Mouse (Mus musculus): ENCODE results near the gene Fam168b. TPM values are rescaled to one million over a fixed set of nuclear protein-coding genes. Genes with fewer than 3 reads are reported as not detected.

Gene Fam168b
- polyA plus RNA-seq, 1 experiment from 2014 or later: 62.4 TPM

DNA sequence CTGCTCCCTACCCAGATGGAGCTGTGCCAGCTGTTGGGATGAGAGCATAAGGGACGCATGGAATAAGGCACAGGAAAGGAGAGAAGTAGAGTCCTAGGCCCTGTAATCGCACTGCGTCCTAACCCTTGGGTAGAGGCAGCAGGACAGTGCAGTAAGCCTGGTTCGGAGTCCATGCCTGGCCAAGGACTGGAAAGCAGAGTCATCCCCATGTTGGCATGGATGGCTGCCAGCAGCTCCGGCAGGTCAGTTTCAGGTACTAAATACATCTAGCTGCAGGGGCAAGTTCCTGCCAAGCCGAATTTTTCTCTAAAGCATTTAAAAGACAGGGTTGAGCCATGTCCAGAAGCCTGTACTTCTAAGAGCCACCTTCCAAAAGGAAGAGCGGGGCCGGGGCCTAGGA is 34.4 kb downstream of the Fam168b start:
- no peaks in the 10 kb centered on the region for H3K27me3 ChIP-seq (replicated peaks)
- peaks cover 13% of the 10 kb centered on the region; the same call in 1 of the 2 replicates for H3K36me3 ChIP-seq
- no peaks in the 10 kb centered on the region for H3K9me3 ChIP-seq
- no peak overlapping the region for H3K27ac ChIP-seq
- 0 out of 2 replicates have a peak, but pooled peaks cover 3% of the 10 kb centered on the region for H3K4me1 ChIP-seq
- 89% methylated on average over 8 of the region's 8 CpGs for WGBS
- ATAC-seq (ENCODE audit: insufficient read depth, low FRiP score, low read depth): no peak
- no peak overlapping the region for H3K9ac ChIP-seq
- no peak overlapping the region for H3K4me3 ChIP-seq (replicated peaks)
- no peak overlapping the region for H3K4me2 ChIP-seq

DNA sequence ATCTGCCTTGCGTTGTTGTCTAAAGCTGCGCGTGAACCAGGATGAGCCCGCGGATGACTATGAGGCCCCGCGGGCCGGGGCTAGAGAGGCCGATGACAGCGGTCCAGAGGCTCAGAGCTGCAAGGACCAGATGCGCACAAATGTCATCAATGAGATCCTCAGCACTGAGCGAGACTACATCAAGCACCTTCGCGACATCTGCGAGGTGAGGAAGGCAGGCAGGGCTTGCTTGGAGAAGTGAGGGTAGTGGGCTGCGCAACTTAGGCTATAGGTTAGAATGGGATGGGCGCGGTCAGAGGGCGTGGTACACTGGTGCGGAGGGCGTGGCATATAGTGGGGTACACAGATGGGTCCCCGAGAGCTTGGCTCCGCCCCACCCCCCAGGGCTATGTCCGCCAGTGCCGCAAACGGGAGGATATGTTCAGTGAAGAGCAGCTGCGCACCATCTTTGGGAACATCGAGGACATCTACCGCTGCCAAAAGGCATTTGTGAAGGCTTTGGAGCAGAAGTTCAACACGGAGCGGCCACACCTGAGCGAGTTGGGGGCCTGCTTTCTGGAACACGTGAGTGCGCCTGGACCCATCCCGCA is 36.8 kb downstream of the Fam168b start:
- Histone ChIP-seq H3K36me3 (no peaks in the 10 kb centered on the region), H3K4me1 (peaks cover 16% of the 10 kb centered on the region), H3K9ac (no peak overlapping the region), H3K4me3 (replicated peaks) (no peak overlapping the region), H3K9me3 (no peaks in the 10 kb centered on the region), H3K4me2 (no peak overlapping the region), H3K27me3 (replicated peaks) (no peaks in the 10 kb centered on the region), H3K27ac (no peak overlapping the region)
- no peak for ATAC-seq (ENCODE audit: insufficient read depth, low FRiP score, low read depth)
- 28% methylated on average over 35 of the region's 35 CpGs for WGBS

GRCm38 (mm10) chr1:34804863-34805262 is 38.0 kb downstream of the Fam168b start:
- Histone ChIP-seq H3K36me3 (no peaks in the 10 kb centered on the region), H3K4me2 (no peak overlapping the region), H3K4me1 (peaks cover 16% of the 10 kb centered on the region), H3K27ac (no peak overlapping the region), H3K9ac (no peak overlapping the region), H3K4me3 (replicated peaks) (no peak overlapping the region), H3K27me3 (replicated peaks) (no peaks in the 10 kb centered on the region), H3K9me3 (no peaks in the 10 kb centered on the region)
- no peak for ATAC-seq (ENCODE audit: insufficient read depth, low FRiP score, low read depth)
- 88% methylated on average over 7 of the region's 7 CpGs for WGBS

DNA sequence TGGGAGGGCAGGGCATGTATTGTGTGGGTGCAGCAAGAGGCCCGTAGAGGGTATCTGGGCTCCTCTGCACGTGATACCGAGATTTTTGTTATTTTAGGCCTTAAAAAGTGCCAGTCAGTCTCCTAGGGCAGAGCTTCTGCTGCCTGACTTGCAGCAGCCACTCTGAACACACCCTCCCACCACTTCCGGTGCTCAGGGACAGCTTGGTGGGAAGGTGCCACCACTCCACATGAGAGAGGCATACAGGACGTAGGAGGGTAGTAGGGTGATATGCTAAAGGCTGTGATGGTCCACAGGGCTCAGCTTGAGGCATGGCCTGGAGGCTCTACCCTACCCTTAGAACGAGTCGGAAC is 40.6 kb downstream of the Fam168b start:
- Histone ChIP-seq H3K27me3 (replicated peaks) (no peaks in the 10 kb centered on the region), H3K4me3 (replicated peaks) (peak overlapping the region; percentile 71), H3K9ac (no peak overlapping the region), H3K9me3 (no peaks in the 10 kb centered on the region), H3K4me2 (peak overlapping the region; percentile 97), H3K36me3 (no peaks in the 10 kb centered on the region), H3K4me1 (peaks cover 16% of the 10 kb centered on the region), H3K27ac (no peak overlapping the region)
- 29% methylated on average over 7 of the region's 7 CpGs for WGBS
- peak; percentile 28; the same call in 1 of the 2 replicates for ATAC-seq (ENCODE audit: insufficient read depth, low FRiP score, low read depth)

- under 1% methylated on average over 46 of the region's 47 CpGs for WGBS
- H3K27ac ChIP-seq: no peak overlapping the region
Observed at GRCm38 (mm10) chr1:34801616-34802289, 41.1 kb downstream of the Fam168b start.

DNA sequence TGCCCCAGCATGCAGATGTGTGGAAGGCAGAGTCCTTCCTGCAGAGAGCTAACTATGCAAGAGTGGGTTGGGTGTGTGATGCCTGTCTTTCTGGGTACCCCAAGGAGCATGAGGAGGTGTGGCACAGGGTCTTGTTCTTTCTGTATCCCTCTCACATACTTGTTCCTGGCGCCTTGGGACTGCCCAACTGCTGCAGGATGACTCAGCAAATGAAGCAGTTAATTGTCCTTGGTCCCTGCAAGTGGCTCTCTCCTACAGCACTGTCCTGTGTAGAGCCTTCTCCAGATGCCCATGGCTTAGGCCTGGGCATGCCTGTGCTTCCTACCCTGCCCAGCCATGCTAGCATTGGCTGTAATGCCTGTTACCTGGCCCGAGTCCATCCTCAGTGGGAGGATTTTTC is 43.7 kb downstream of the Fam168b start:
- WGBS: 66% methylated on average over 2 of the region's 2 CpGs
- no peaks in the 10 kb centered on the region for H3K27me3 ChIP-seq (replicated peaks)
- H3K4me3 ChIP-seq (replicated peaks): no peak overlapping the region
- H3K4me1 ChIP-seq: peaks cover 13% of the 10 kb centered on the region
- H3K9me3 ChIP-seq: no peaks in the 10 kb centered on the region
- no peak overlapping the region for H3K4me2 ChIP-seq
- H3K27ac ChIP-seq: no peak overlapping the region
- no peaks in the 10 kb centered on the region for H3K36me3 ChIP-seq
- no peak for ATAC-seq (ENCODE audit: insufficient read depth, low FRiP score, low read depth)
- H3K9ac ChIP-seq: no peak overlapping the region

More at GRCm38 (mm10) chr1:34801616-34802289, 41.1 kb downstream of the Fam168b start:
- no peaks in the 10 kb centered on the region for H3K27me3 ChIP-seq (replicated peaks)
- peak overlapping the region; percentile 97 for H3K4me2 ChIP-seq
- peak overlapping the region; percentile 71 for H3K4me3 ChIP-seq (replicated peaks)
- H3K9ac ChIP-seq: peak overlapping the region; percentile 61; the same call in 1 of the 2 replicates
- peak; percentile 84 for ATAC-seq (ENCODE audit: insufficient read depth, low FRiP score, low read depth)
- no peaks in the 10 kb centered on the region for H3K9me3 ChIP-seq
- H3K36me3 ChIP-seq: no peaks in the 10 kb centered on the region
- H3K4me1 ChIP-seq: peaks cover 13% of the 10 kb centered on the region

DNA sequence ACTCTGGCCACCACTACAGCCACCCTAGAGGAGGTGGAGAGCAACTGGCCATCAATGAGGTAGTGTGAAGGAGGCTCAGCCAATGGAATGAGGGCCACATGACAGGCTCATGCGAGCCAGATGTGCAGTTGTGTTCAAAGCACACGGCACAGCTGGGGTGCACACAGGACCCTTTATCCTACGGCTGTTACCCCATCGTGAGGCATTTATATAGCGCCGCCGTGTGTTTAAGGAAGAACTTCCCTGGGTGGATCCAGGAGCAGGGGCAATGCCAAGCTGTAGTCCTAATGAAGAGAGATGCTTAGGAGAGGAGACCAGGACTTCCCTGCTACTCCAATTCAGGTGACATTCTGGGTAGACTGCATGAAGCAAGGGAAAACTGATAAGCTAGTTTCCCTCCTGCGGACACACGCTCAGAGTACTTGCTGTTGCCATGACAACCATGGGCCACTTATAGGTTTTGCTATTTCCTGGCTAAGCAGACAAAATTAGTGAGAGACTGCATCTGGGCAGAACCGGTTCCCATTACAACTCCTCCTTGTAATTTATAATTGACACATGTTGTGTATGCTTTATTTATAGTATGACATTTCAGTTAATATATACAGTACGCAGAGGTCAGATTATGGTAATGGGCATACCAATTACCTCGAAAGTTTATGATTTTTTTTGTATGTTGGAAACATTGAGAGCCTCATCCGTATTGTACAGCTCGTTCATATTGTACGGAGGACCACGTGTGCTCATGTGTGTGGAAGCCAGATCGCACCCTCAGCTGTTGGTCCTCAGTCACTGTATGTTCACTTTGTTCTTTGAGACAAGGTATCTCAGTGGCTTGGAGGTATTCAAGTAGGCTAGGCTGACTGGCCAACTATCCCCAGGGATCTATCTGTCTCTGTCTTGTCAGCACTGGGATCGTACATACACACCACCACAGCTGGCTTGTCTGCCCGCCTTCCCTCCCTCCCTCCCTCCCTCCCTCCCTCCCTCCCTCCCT is 49.3 kb downstream of the Fam168b start:
- H3K9me3 ChIP-seq: no peaks in the 10 kb centered on the region
- H3K4me2 ChIP-seq: no peak overlapping the region
- H3K4me1 ChIP-seq: no peaks in the 10 kb centered on the region
- ATAC-seq (ENCODE audit: insufficient read depth, low FRiP score, low read depth): no peak
- no peak overlapping the region for H3K27ac ChIP-seq
- no peaks in the 10 kb centered on the region for H3K27me3 ChIP-seq (replicated peaks)
- no peak overlapping the region for H3K9ac ChIP-seq
- H3K4me3 ChIP-seq (replicated peaks): no peak overlapping the region
- 55% methylated on average over 19 of the region's 19 CpGs for WGBS
- no peaks in the 10 kb centered on the region for H3K36me3 ChIP-seq

GRCm38 (mm10) chr1:34783538-34784161 is 59.2 kb downstream of the Fam168b start:
- H3K27me3 ChIP-seq (replicated peaks): no peaks in the 10 kb centered on the region
- no peak overlapping the region for H3K27ac ChIP-seq
- H3K36me3 ChIP-seq: no peaks in the 10 kb centered on the region
- H3K4me3 ChIP-seq (replicated peaks): no peak overlapping the region
- peak; percentile 58; the same call in 1 of the 2 replicates for ATAC-seq (ENCODE audit: insufficient read depth, low FRiP score, low read depth)
- H3K4me1 ChIP-seq: no peaks in the 10 kb centered on the region
- whole genome bisulfite sequencing: 25% methylated on average over 6 of the region's 6 CpGs
- H3K4me2 ChIP-seq: no peak overlapping the region
- no peak overlapping the region for H3K9ac ChIP-seq
- H3K9me3 ChIP-seq: no peaks in the 10 kb centered on the region

- ATAC-seq (ENCODE audit: insufficient read depth, low FRiP score, low read depth): no peak
- H3K27ac ChIP-seq: no peak overlapping the region
- no peak overlapping the region for H3K4me2 ChIP-seq
- H3K9me3 ChIP-seq: no peaks in the 10 kb centered on the region
- no peaks in the 10 kb centered on the region for H3K27me3 ChIP-seq (replicated peaks)
- WGBS: 85% methylated on average over 3 of the region's 3 CpGs
- no peaks in the 10 kb centered on the region for H3K4me1 ChIP-seq
- no peak overlapping the region for H3K4me3 ChIP-seq (replicated peaks)
- H3K36me3 ChIP-seq: no peaks in the 10 kb centered on the region
- no peak overlapping the region for H3K9ac ChIP-seq
Observed at GRCm38 (mm10) chr1:34775870-34776269, 67.0 kb downstream of the Fam168b start.

DNA sequence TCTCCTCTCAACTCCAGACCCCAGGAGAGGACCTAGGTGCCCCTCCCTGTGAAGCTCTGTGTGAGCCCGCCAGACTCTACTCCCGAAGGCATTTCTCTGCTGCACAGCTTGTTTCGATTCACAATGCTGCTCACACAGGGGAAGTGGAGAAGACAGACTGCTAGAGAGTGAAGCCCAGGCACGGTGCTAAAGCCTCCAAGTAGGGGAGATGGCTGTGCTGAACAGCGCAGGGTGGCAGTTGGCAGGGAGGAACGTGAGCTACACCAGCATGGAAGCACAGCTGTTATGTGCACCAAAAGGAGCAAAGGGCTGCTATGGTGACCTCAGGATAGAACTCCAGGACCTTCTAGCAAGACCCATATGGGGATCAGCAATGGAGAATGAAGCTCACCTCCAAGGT is 74.0 kb downstream of the Fam168b start:
- Histone ChIP-seq H3K27ac (no peak overlapping the region), H3K4me3 (replicated peaks) (no peak overlapping the region), H3K9ac (no peak overlapping the region), H3K4me2 (no peak overlapping the region), H3K36me3 (no peaks in the 10 kb centered on the region), H3K4me1 (no peaks in the 10 kb centered on the region), H3K9me3 (no peaks in the 10 kb centered on the region), H3K27me3 (replicated peaks) (no peaks in the 10 kb centered on the region)
- 67% methylated on average over 6 of the region's 6 CpGs for WGBS
- no peak for ATAC-seq (ENCODE audit: insufficient read depth, low FRiP score, low read depth)

DNA sequence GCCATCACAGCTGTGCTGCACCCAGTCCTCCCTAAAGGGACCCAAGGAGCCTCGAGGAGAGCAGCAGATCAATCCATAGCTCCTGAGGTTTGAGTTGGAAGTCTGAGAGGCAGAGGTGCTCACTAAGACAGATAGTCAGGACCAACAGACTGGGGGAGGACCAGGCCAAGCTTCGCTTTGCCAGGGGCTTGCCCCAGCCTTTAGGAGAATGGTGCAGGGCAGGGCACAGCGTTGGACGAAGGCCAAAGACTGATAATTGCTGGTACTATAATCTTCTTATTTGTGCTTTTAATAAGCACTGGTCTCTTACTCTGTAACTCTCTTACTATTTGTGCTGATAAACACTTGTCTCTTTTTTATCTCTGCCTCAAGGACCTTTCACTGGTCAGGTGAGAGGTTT is 75.0 kb downstream of the Fam168b start:
- Histone ChIP-seq H3K4me2 (no peak overlapping the region), H3K9me3 (no peaks in the 10 kb centered on the region), H3K4me3 (replicated peaks) (no peak overlapping the region), H3K4me1 (no peaks in the 10 kb centered on the region), H3K36me3 (no peaks in the 10 kb centered on the region), H3K27ac (no peak overlapping the region), H3K9ac (no peak overlapping the region), H3K27me3 (replicated peaks) (no peaks in the 10 kb centered on the region)
- no peak for ATAC-seq (ENCODE audit: insufficient read depth, low FRiP score, low read depth)
- WGBS: 58% methylated on average over 4 of the region's 4 CpGs
